In the genomic region with DNA sequence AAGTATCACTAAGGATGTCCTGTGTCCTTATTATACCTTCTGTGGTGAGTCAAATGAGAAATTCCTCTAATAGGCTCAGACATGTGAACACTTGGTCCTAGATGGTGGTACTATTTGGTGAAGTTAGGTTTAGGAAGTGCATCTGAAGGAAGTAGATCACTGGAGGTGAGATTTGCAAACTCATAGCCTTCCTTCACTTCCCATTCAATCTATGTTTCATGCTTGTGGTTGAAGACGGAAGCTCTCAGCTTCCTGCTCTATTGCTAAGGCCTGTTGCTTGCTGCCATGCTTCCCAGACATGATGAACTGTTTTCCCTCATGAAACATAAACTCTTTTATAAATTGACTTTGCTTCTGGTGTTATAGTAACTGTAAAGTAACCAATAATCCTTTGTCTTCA, we compare ENCODE assay signal across 25 mouse cellular contexts.
DNase-seq lines count a peak whose midpoint lies in the region; ATAC-seq lines count a peak whose summit lies in the region.
"Had no signal": no experiment of that assay in that cellular context is flagged by ENCODE, and none has a peak within 500 bp of the region (broad histone marks: within the 10 kb centered on the region; RNA-seq: fewer than 3 reads in every experiment).

No protein-coding gene starts in this region.

- no peak for DNase-seq in heart, adult 18-20 months
- no peak for DNase-seq in heart, postnatal 25 days (ENCODE audit: low spot score)
- DNase-seq: adrenal gland, adult 8-10 months; adrenal gland, postnatal 25 days; cerebellum, adult 11 months; cerebellum, adult 2 months; cerebellum, postnatal 10 days; cerebellum, postnatal 36 days; forebrain, postnatal 0 days; gastrocnemius, adult 2 months; gastrocnemius, postnatal 14 days; heart, adult 2 months; heart, postnatal 14 days had no signal

- ATAC-seq in common myeloid progenitor, adult 5-6 weeks (replicated peaks; ENCODE audit: low read depth, poor library complexity, severe bottlenecking) = peak; percentile 96
- peak; percentile 81 for ATAC-seq in neutrophil, adult 5-6 weeks (ENCODE audit: extremely low read depth, insufficient number of reproducible peaks, low FRiP score, poor library complexity, severe bottlenecking)
- no peak for ATAC-seq in hindbrain, embryonic 12.5 days (ENCODE audit: low FRiP score)
- ATAC-seq: activated CD4-positive, CD25-positive, alpha-beta regulatory T cell, adult 4 months; forebrain, embryonic 14.5 days; forebrain, postnatal 0 days; intestine, postnatal 0 days had no signal

- H3K79me2 ChIP-seq in macrophage (ENCODE audit: inconsistent target) = no peaks in the 10 kb centered on the region

- WGBS in macrophage (ENCODE audit: missing documents) = 8% methylated on average over 1 of the region's 1 CpGs
- WGBS in hindbrain, embryonic 12.5 days = 93% methylated on average over 1 of the region's 1 CpGs

- H3K9ac ChIP-seq in hindbrain, embryonic 12.5 days = no peak overlapping the region
- H3K9ac ChIP-seq: embryonic facial prominence, embryonic 12.5 days; embryonic facial prominence, embryonic 15.5 days; forebrain, postnatal 0 days; heart, embryonic 13.5 days; hindbrain, embryonic 15.5 days had no signal

- no peaks in the 10 kb centered on the region for H3K4me1 ChIP-seq in hindbrain, embryonic 12.5 days
- H3K4me1 ChIP-seq: embryonic facial prominence, embryonic 12.5 days; embryonic facial prominence, embryonic 15.5 days; heart, embryonic 10.5 days; heart, embryonic 13.5 days; hindbrain, embryonic 15.5 days had no signal

- no peak overlapping the region for H3K4me2 ChIP-seq in hindbrain, embryonic 12.5 days (replicated peaks)
- H3K4me2 ChIP-seq: embryonic facial prominence, embryonic 12.5 days; embryonic facial prominence, embryonic 15.5 days; heart, embryonic 13.5 days; hindbrain, embryonic 15.5 days had no signal

- no peaks in the 10 kb centered on the region for H3K9me3 ChIP-seq in hindbrain, embryonic 12.5 days (replicated peaks)
- H3K9me3 ChIP-seq: embryonic facial prominence, embryonic 12.5 days; embryonic facial prominence, embryonic 15.5 days; heart, embryonic 10.5 days; heart, embryonic 13.5 days; hindbrain, embryonic 15.5 days had no signal

- intact Hi-C loops in heart, postnatal 25 days (cut with DNase I) = no loop called here

- H3K4me3 ChIP-seq in macrophage (ENCODE audit: inconsistent target) = no peak overlapping the region
- H3K4me3 ChIP-seq in hindbrain, embryonic 12.5 days = no peak overlapping the region
- H3K4me3 ChIP-seq: embryonic facial prominence, embryonic 12.5 days; embryonic facial prominence, embryonic 15.5 days; gastrocnemius, adult 2 months; heart, adult 2 months; heart, embryonic 10.5 days; heart, embryonic 13.5 days; hindbrain, embryonic 15.5 days had no signal

- H3K27me3 ChIP-seq in hindbrain, embryonic 12.5 days = no peaks in the 10 kb centered on the region
- H3K27me3 ChIP-seq: embryonic facial prominence, embryonic 12.5 days; embryonic facial prominence, embryonic 15.5 days; heart, embryonic 13.5 days; hindbrain, embryonic 15.5 days had no signal

- peak overlapping the region; percentile 46 for H3K27ac ChIP-seq in macrophage
- H3K27ac ChIP-seq in hindbrain, embryonic 12.5 days = no peak overlapping the region
- H3K27ac ChIP-seq: embryonic facial prominence, embryonic 12.5 days; embryonic facial prominence, embryonic 15.5 days; gastrocnemius, adult 2 months; heart, adult 2 months; heart, embryonic 10.5 days; heart, embryonic 13.5 days; hindbrain, embryonic 15.5 days had no signal

- no peaks in the 10 kb centered on the region for H3K36me3 ChIP-seq in macrophage (ENCODE audit: inconsistent target)
- no peaks in the 10 kb centered on the region for H3K36me3 ChIP-seq in hindbrain, embryonic 12.5 days
- H3K36me3 ChIP-seq: embryonic facial prominence, embryonic 12.5 days; embryonic facial prominence, embryonic 15.5 days; heart, embryonic 10.5 days; heart, embryonic 13.5 days; hindbrain, embryonic 15.5 days had no signal
